Mouse (Mus musculus): ENCODE data around the gene Gm40460. TPM values are rescaled to one million over a fixed set of nuclear protein-coding genes. Genes with fewer than 3 reads are reported as not detected.
"Not testable (repeated sequence)": the region's sequence is repeated elsewhere in the genome, so short reads cannot be mapped to it uniquely, and the experiment has no call there.

Gm40460 gene
- polyA plus RNA-seq (2012; ENCODE audit: insufficient read depth, insufficient read length, missing spikeins): not detected in 2 replicates

- no peaks in the 10 kb centered on the region for H3K4me1 ChIP-seq (ENCODE audit: control insufficient read depth, insufficient read depth, insufficient read length, low read length)
- H3K27ac ChIP-seq (replicated peaks; ENCODE audit: low read depth, low read length): no peak within 1 kb of the TSS
- H3K4me3 ChIP-seq (ENCODE audit: insufficient read depth, low read depth, low read length): no peak within 1 kb of the TSS
These were observed at the start of gene Gm40460 for GRCm38 (mm10) chr7:142240978-142241377. Gene Gm40460, minus strand, starts transcription at chr7:142241078.

- H3K27ac ChIP-seq (replicated peaks; ENCODE audit: low read depth, low read length); H3K4me3 ChIP-seq (ENCODE audit: insufficient read depth, low read depth, low read length); H3K4me1 ChIP-seq (ENCODE audit: control insufficient read depth, insufficient read depth, insufficient read length, low read length): not testable (repeated sequence)
These were observed 45.2 kb upstream of the Gm40460 start for GRCm38 (mm10) chr7:142285910-142286612.

GRCm38 (mm10) chr7:142285130-142285835, 44.4 kb upstream of the Gm40460 start:
- Histone ChIP-seq H3K27ac (replicated peaks; ENCODE audit: low read depth, low read length) (no peak overlapping the region), H3K4me1 (ENCODE audit: control insufficient read depth, insufficient read depth, insufficient read length, low read length) (no peaks in the 10 kb centered on the region), H3K4me3 (ENCODE audit: insufficient read depth, low read depth, low read length) (peak overlapping the region; percentile 11; the same call in 1 of the 2 replicates)

GRCm38 (mm10) chr7:142284615-142285080, 43.8 kb upstream of the Gm40460 start:
- H3K4me3 ChIP-seq (ENCODE audit: insufficient read depth, low read depth, low read length): peak overlapping the region; percentile 87
- H3K27ac ChIP-seq (replicated peaks; ENCODE audit: low read depth, low read length): peak overlapping the region; percentile 65
- H3K4me1 ChIP-seq (ENCODE audit: control insufficient read depth, insufficient read depth, insufficient read length, low read length): no peaks in the 10 kb centered on the region

- H3K4me1 ChIP-seq (ENCODE audit: control insufficient read depth, insufficient read depth, insufficient read length, low read length): no peaks in the 10 kb centered on the region
These were observed 43.2 kb upstream of the Gm40460 start for GRCm38 (mm10) chr7:142284023-142284591.

GRCm38 (mm10) chr7:142282847-142283246, 42.0 kb upstream of the Gm40460 start:
- not testable (repeated sequence) for H3K27ac ChIP-seq (replicated peaks; ENCODE audit: low read depth, low read length); H3K4me3 ChIP-seq (ENCODE audit: insufficient read depth, low read depth, low read length); H3K4me1 ChIP-seq (ENCODE audit: control insufficient read depth, insufficient read depth, insufficient read length, low read length)

More at GRCm38 (mm10) chr7:142284023-142284591, 43.2 kb upstream of the Gm40460 start:
- peak overlapping the region; percentile 65 for H3K27ac ChIP-seq (replicated peaks; ENCODE audit: low read depth, low read length)
- peak overlapping the region; percentile 87 for H3K4me3 ChIP-seq (ENCODE audit: insufficient read depth, low read depth, low read length)

GRCm38 (mm10) chr7:142279291-142279690, 38.4 kb upstream of the Gm40460 start:
- H3K4me1 ChIP-seq (ENCODE audit: control insufficient read depth, insufficient read depth, insufficient read length, low read length); H3K4me3 ChIP-seq (ENCODE audit: insufficient read depth, low read depth, low read length); H3K27ac ChIP-seq (replicated peaks; ENCODE audit: low read depth, low read length): not testable (repeated sequence)

- not testable (repeated sequence) for H3K4me1 ChIP-seq (ENCODE audit: control insufficient read depth, insufficient read depth, insufficient read length, low read length); H3K4me3 ChIP-seq (ENCODE audit: insufficient read depth, low read depth, low read length); H3K27ac ChIP-seq (replicated peaks; ENCODE audit: low read depth, low read length)
These were observed 37.3 kb upstream of the Gm40460 start for GRCm38 (mm10) chr7:142278183-142278582.

- H3K27ac ChIP-seq (replicated peaks; ENCODE audit: low read depth, low read length); H3K4me3 ChIP-seq (ENCODE audit: insufficient read depth, low read depth, low read length); H3K4me1 ChIP-seq (ENCODE audit: control insufficient read depth, insufficient read depth, insufficient read length, low read length): not testable (repeated sequence)
These were observed 33.4 kb upstream of the Gm40460 start, which contains the start of gene Gm4559 for GRCm38 (mm10) chr7:142274263-142274662. Gene Gm4559, minus strand, starts transcription at chr7:142274363.

- H3K4me3 ChIP-seq (ENCODE audit: insufficient read depth, low read depth, low read length); H3K4me1 ChIP-seq (ENCODE audit: control insufficient read depth, insufficient read depth, insufficient read length, low read length); H3K27ac ChIP-seq (replicated peaks; ENCODE audit: low read depth, low read length): not testable (repeated sequence)
These were observed 17.4 kb upstream of the Gm40460 start, which contains the start of gene Gm2431 for GRCm38 (mm10) chr7:142258254-142258653. Gene Gm2431, minus strand, starts transcription at chr7:142258354.

GRCm38 (mm10) chr7:142255517-142255916, 14.6 kb upstream of the Gm40460 start:
- Histone ChIP-seq H3K4me1 (ENCODE audit: control insufficient read depth, insufficient read depth, insufficient read length, low read length) (no peaks in the 10 kb centered on the region), H3K27ac (replicated peaks; ENCODE audit: low read depth, low read length) (no peak overlapping the region), H3K4me3 (ENCODE audit: insufficient read depth, low read depth, low read length) (no peak overlapping the region)

GRCm38 (mm10) chr7:142249824-142250223, 8.9 kb upstream of the Gm40460 start:
- Histone ChIP-seq H3K4me1 (ENCODE audit: control insufficient read depth, insufficient read depth, insufficient read length, low read length) (no peaks in the 10 kb centered on the region), H3K27ac (replicated peaks; ENCODE audit: low read depth, low read length) (no peak overlapping the region)

GRCm38 (mm10) chr7:142231540-142231939, 9.3 kb downstream of the Gm40460 start:
- H3K4me3 ChIP-seq (ENCODE audit: insufficient read depth, low read depth, low read length): no peak overlapping the region
- H3K4me1 ChIP-seq (ENCODE audit: control insufficient read depth, insufficient read depth, insufficient read length, low read length): peaks cover 3% of the 10 kb centered on the region; the same call in 1 of the 2 replicates
- H3K27ac ChIP-seq (replicated peaks; ENCODE audit: low read depth, low read length): no peak overlapping the region

More at GRCm38 (mm10) chr7:142249824-142250223, 8.9 kb upstream of the Gm40460 start:
- H3K4me3 ChIP-seq (ENCODE audit: insufficient read depth, low read depth, low read length): no peak overlapping the region

GRCm38 (mm10) chr7:142229871-142230270, 11.0 kb downstream of the Gm40460 start, which contains the start of gene Krtap5-5:
Gene Krtap5-5, minus strand, starts transcription at chr7:142229971.
- H3K4me1 ChIP-seq (ENCODE audit: control insufficient read depth, insufficient read depth, insufficient read length, low read length); H3K4me3 ChIP-seq (ENCODE audit: insufficient read depth, low read depth, low read length): not testable (repeated sequence)
- H3K27ac ChIP-seq (replicated peaks; ENCODE audit: low read depth, low read length): 0 out of 2 replicates have a peak within 1 kb of the TSS, but pooled peaks have one; percentile 17

GRCm38 (mm10) chr7:142224518-142224917, 16.4 kb downstream of the Gm40460 start:
- Histone ChIP-seq H3K4me1 (ENCODE audit: control insufficient read depth, insufficient read depth, insufficient read length, low read length) (no peaks in the 10 kb centered on the region), H3K27ac (replicated peaks; ENCODE audit: low read depth, low read length) (no peak overlapping the region), H3K4me3 (ENCODE audit: insufficient read depth, low read depth, low read length) (no peak overlapping the region)

All from brown adipose tissue, adult 24 weeks (tissue).